Mouse (Mus musculus) heart, embryonic 11.5 days (tissue): ENCODE results near the gene Cdk14. TPM values are rescaled to one million over a fixed set of nuclear protein-coding genes. Genes with fewer than 3 reads are reported as not detected.

Experiments
- ATAC-seq: fragments of 200-750 bp; cut with Nextera tagmentation; replicated peaks from 2 replicates; pipeline ENCODE4 v1.8.0; 2017; ENCODE audit warnings: moderate library complexity; ENCODE audit not compliant: insufficient number of reproducible peaks, low FRiP score, low TSS enrichment
- H3K27ac ChIP-seq: fragments of 300-500 bp; sonication (generic); 2 replicates; pipeline ENCODE4 v1.5.1; 2014; ENCODE audit warnings: mild to moderate bottlenecking, low read depth, low read length
- H3K27me3 ChIP-seq: fragments of 300-500 bp; sonication (generic); 2 replicates; pipeline ENCODE4 v1.6.1; 2014; ENCODE audit warnings: mild to moderate bottlenecking, low read length, mixed read lengths; ENCODE audit not compliant: control insufficient read depth, insufficient read depth
- H3K36me3 ChIP-seq: fragments of 300-500 bp; sonication (generic); 2 replicates; pipeline ENCODE4 v1.6.1; 2014; ENCODE audit warnings: mild to moderate bottlenecking, low read length, moderate library complexity, mixed read lengths; ENCODE audit not compliant: control insufficient read depth, insufficient read depth
- H3K4me1 ChIP-seq: fragments of 300-500 bp; sonication (generic); 2 replicates; pipeline ENCODE4 v1.6.1; 2014; ENCODE audit warnings: low read length; ENCODE audit not compliant: control insufficient read depth, insufficient read depth
- H3K4me2 ChIP-seq: fragments of 300-500 bp; sonication (generic); 2 replicates; pipeline ENCODE4 v1.6.1; 2014; ENCODE audit warnings: mild to moderate bottlenecking, moderate library complexity
- H3K4me3 ChIP-seq: fragments of 300-500 bp; sonication (generic); 2 replicates; pipeline ENCODE4 v1.5.1; 2014; ENCODE audit warnings: low read depth, low read length
- H3K9ac ChIP-seq: fragments of 300-500 bp; sonication (generic); 2 replicates; pipeline ENCODE4 v1.6.1; 2014; ENCODE audit warnings: mild to moderate bottlenecking, low read depth, low read length, moderate library complexity
- H3K9me3 ChIP-seq: fragments of 300-500 bp; sonication (generic); replicated peaks from 2 replicates; pipeline ENCODE4 v1.6.1; 2016; ENCODE audit warnings: low read length; ENCODE audit not compliant: control insufficient read depth
- WGBS: fragments of 180-500 bp; shearing (Covaris S2); extraction: QIAGEN DNeasy Blood & Tissue Kit; methylation state at CpG from one replicate; pipeline ENCODE4 v1.1.7; 2014; ENCODE audit not compliant: insufficient replicate concordance; 5-methylcytosine and 5-hydroxymethylcytosine counted together
- polyA plus RNA-seq: library from polyadenylated mRNA; unstranded; fragments of >200 nt; fragmentation: Nextera tagmentation; extraction: Ambion mirVana; gene quantifications from 2 replicates; pipeline ENCODE4 v1.2.1, GENCODE M21; 2014

Cdk14 gene
- polyA plus RNA-seq, 1 experiment from 2014 or later, result 20.1 TPM

GRCm38 (mm10) chr5:5292830-5293542, 127.1 kb downstream of the Cdk14 start:
- no peak overlapping the region for H3K4me3 ChIP-seq
- no peaks in the 10 kb centered on the region for H3K9me3 ChIP-seq
- H3K27ac ChIP-seq, result no peak overlapping the region
- H3K36me3 ChIP-seq, result no peaks in the 10 kb centered on the region
- WGBS, result 86% methylated on average over 8 of the region's 8 CpGs
- no peak for ATAC-seq
- H3K9ac ChIP-seq, result no peak overlapping the region
- no peak overlapping the region for H3K4me2 ChIP-seq
- no peaks in the 10 kb centered on the region for H3K27me3 ChIP-seq
- 0 out of 2 replicates have a peak, but pooled peaks cover 4% of the 10 kb centered on the region for H3K4me1 ChIP-seq

DNA sequence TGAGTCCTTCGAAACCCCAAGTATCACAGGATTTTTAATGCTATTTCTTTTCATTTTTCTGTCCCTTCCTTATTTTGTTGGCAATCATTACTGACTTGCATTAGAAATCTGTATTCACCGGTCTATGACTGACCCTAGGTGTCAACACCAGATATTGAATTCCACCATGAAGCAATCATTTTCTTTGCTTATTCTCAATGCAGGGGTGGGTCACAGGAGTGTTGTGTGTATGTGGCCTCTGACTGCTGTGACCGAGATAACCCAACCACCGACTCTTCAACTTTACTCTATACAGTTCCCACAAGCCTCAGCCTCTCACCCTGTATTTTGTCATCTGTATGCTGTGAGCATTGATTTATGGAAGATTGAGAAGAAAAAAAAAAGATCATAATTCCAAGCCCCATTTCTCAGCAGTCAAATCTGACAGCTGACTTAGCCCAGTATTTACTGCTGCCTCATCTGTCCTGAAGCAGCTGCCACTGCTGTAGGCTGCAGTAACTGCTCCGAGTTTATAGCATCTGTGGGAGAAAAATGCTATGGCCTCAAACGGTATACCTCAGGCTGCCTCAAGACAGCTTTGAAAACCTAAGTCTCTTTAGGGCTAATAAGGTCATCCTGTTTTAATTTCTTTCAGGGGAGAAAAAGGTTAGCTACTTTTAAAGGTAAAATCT, 128.7 kb downstream of the Cdk14 start:
- Histone ChIP-seq H3K27me3 (no peaks in the 10 kb centered on the region), H3K4me3 (no peak overlapping the region), H3K9ac (no peak overlapping the region), H3K4me1 (0 out of 2 replicates have a peak, but pooled peaks cover 4% of the 10 kb centered on the region), H3K36me3 (no peaks in the 10 kb centered on the region), H3K27ac (no peak overlapping the region), H3K4me2 (no peak overlapping the region), H3K9me3 (no peaks in the 10 kb centered on the region)
- ATAC-seq, result no peak
- 75% methylated on average over 6 of the region's 6 CpGs for WGBS

- H3K27ac ChIP-seq, result no peak overlapping the region
- no peak overlapping the region for H3K9ac ChIP-seq
- no peak overlapping the region for H3K4me3 ChIP-seq
- H3K36me3 ChIP-seq, result no peaks in the 10 kb centered on the region
- no peak for ATAC-seq
- no peaks in the 10 kb centered on the region for H3K27me3 ChIP-seq
- H3K9me3 ChIP-seq, result no peaks in the 10 kb centered on the region
- 0 out of 2 replicates have a peak, but pooled peaks cover 7% of the 10 kb centered on the region for H3K4me1 ChIP-seq
- no peak overlapping the region for H3K4me2 ChIP-seq
- 59% methylated on average over 4 of the region's 4 CpGs for WGBS
Observed at GRCm38 (mm10) chr5:5290714-5291113, 129.4 kb downstream of the Cdk14 start.

GRCm38 (mm10) chr5:5285876-5286275, 134.2 kb downstream of the Cdk14 start:
- Histone ChIP-seq H3K4me3 (no peak overlapping the region), H3K4me2 (no peak overlapping the region), H3K36me3 (no peaks in the 10 kb centered on the region), H3K27me3 (no peaks in the 10 kb centered on the region), H3K4me1 (0 out of 2 replicates have a peak, but pooled peaks cover 9% of the 10 kb centered on the region), H3K27ac (no peak overlapping the region), H3K9me3 (no peaks in the 10 kb centered on the region), H3K9ac (no peak overlapping the region)
- WGBS, result 66% methylated on average over 3 of the region's 3 CpGs
- ATAC-seq, result no peak

- H3K27me3 ChIP-seq, result no peaks in the 10 kb centered on the region
- ATAC-seq, result no peak
Observed at GRCm38 (mm10) chr5:5284531-5284930, 135.6 kb downstream of the Cdk14 start.

GRCm38 (mm10) chr5:5283756-5284430, 136.2 kb downstream of the Cdk14 start:
- Histone ChIP-seq H3K4me3 (no peak overlapping the region), H3K9me3 (no peaks in the 10 kb centered on the region)

More at GRCm38 (mm10) chr5:5284531-5284930, 135.6 kb downstream of the Cdk14 start:
- Histone ChIP-seq H3K27ac (no peak overlapping the region), H3K4me2 (no peak overlapping the region), H3K36me3 (no peaks in the 10 kb centered on the region), H3K9ac (no peak overlapping the region), H3K4me3 (no peak overlapping the region), H3K9me3 (no peaks in the 10 kb centered on the region), H3K4me1 (0 out of 2 replicates have a peak, but pooled peaks cover 6% of the 10 kb centered on the region)
- WGBS, result 71% methylated on average over 5 of the region's 5 CpGs

GRCm38 (mm10) chr5:5282425-5282824, 137.7 kb downstream of the Cdk14 start:
- no peak for ATAC-seq
- H3K4me3 ChIP-seq, result no peak overlapping the region
- H3K4me2 ChIP-seq, result no peak overlapping the region
- no peak overlapping the region for H3K9ac ChIP-seq
- H3K9me3 ChIP-seq, result no peaks in the 10 kb centered on the region
- no peaks in the 10 kb centered on the region for H3K27me3 ChIP-seq
- H3K4me1 ChIP-seq, result 0 out of 2 replicates have a peak, but pooled peaks cover 6% of the 10 kb centered on the region
- 85% methylated on average over 5 of the region's 5 CpGs for WGBS
- H3K36me3 ChIP-seq, result no peaks in the 10 kb centered on the region
- no peak overlapping the region for H3K27ac ChIP-seq

More at GRCm38 (mm10) chr5:5283756-5284430, 136.2 kb downstream of the Cdk14 start:
- H3K4me2 ChIP-seq, result no peak overlapping the region
- H3K9ac ChIP-seq, result no peak overlapping the region
- 60% methylated on average over 6 of the region's 6 CpGs for WGBS
- H3K27me3 ChIP-seq, result no peaks in the 10 kb centered on the region
- ATAC-seq, result no peak
- H3K27ac ChIP-seq, result no peak overlapping the region
- 0 out of 2 replicates have a peak, but pooled peaks cover 6% of the 10 kb centered on the region for H3K4me1 ChIP-seq
- no peaks in the 10 kb centered on the region for H3K36me3 ChIP-seq

GRCm38 (mm10) chr5:5275321-5275720, 144.8 kb downstream of the Cdk14 start:
- Histone ChIP-seq H3K9me3 (no peaks in the 10 kb centered on the region), H3K4me3 (no peak overlapping the region), H3K9ac (no peak overlapping the region), H3K4me2 (no peak overlapping the region), H3K27ac (no peak overlapping the region), H3K36me3 (no peaks in the 10 kb centered on the region), H3K27me3 (no peaks in the 10 kb centered on the region), H3K4me1 (no peaks in the 10 kb centered on the region)
- ATAC-seq, result no peak
- WGBS, result 58% methylated on average over 2 of the region's 2 CpGs
